Mouse (Mus musculus) c-Kit-negative CD71-positive TER-119-positive erythroid progenitor cells, embryonic 14.5 days (primary cell): Measurements from ENCODE around the gene Ssx2ip.

Experiments
- DNase-seq: peaks from one replicate; pipeline ENCODE4 v3.0.0-alpha.2; 2013; ENCODE audit warnings: low read depth, low spot score

Ssx2ip gene

DNA sequence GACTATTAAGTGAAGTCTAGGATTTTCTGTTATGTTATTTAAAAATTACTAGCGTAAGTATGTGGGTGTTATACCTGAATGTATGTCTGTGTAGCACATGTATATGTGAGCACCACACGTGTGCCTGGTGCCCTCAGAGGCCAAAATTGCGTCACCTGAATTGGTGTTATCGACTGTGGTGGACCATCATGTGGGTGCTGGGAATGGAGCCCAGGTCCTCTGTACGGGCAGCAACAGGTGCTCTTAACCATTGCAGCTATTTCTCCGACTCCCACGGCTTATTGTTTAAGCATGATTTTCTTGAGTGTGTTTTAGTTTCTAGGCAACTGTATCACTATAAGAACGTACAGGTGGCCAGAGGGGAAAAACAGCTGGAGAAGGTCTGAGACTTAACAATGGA lies 31.7 kb downstream of the Ssx2ip start:
- no peak for DNase-seq

DNA sequence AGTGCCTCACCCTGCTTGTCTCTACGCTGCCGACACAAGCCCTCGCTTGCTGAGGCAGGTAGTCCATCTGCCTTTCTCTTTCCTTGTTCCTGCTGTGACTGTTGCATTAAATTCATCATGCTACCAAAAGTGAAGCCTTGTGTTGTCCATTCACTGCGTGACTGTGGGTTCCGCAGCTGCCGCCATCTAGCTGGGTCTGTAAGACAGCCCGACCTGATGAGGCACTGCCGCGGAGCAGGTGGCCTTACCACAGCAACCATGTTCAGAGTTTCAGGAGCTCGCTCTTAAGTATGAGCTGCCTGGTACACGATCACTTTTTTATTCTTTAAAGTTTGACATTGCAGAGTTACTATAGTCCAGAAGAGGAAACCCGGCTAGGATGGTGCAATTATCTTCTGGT lies 35.6 kb downstream of the Ssx2ip start:
- no peak for DNase-seq

DNA sequence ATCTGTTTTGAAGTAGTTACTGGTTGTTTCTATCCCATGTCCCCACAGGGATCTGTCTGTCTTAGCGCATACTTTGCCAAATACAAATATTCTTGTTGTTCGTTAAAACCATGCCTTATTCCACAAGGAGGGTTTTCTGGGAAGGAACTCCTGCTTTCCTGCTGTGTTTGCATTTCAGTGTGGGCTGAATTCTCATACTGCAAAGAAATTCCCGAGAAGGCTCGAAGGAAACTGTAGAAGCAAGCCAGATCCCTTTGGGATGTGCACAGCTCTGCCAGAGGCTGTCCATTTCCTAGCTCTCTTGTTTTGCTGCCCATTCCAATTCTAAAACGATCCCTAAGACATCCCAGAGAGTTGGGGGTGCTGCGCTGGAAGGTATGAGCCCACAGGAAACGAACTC lies 36.0 kb downstream of the Ssx2ip start:
- DNase-seq = no peak

DNA sequence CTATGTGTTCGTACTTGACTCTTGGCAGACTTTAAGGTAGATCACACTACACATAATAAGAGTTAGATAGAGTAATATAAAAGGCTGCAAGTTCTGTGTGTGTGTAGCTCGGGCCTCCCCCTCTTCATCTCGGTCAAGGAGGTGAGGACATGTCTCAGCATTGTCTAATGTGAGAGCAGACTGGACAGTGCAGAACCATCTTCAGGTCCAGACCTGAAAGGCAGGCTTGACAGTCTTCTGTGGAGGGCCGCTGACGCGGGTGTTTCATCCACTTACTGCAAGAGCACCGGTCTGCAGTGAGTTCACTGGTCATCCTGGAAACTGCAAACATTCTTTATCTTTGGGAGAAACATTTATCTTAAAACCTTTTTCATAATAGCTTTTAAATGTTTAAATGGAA lies 38.0 kb downstream of the Ssx2ip start:
- DNase-seq = no peak

GRCm38 (mm10) chr3:146442936-146443335 lies 38.5 kb downstream of the Ssx2ip start:
- DNase-seq = no peak

DNA sequence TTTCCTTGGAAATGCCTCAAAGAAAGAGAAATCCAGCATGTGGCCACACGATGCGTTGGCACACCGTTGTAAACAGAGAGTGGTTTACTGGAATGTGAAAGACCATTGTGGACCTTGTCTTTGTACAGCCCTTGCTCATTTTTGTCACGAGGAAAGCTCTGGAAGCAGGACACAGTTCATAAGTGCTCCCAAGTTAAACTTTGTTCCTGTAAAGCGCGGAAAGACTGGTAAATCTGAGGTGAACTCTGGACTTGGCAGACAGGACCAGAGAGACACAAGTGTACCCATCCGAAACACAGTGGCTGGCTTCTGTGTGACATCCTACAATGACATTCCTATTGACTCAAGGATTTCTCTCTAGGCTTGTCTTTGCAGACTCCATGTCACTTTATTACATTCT lies 38.9 kb downstream of the Ssx2ip start:
- DNase-seq = no peak

DNA sequence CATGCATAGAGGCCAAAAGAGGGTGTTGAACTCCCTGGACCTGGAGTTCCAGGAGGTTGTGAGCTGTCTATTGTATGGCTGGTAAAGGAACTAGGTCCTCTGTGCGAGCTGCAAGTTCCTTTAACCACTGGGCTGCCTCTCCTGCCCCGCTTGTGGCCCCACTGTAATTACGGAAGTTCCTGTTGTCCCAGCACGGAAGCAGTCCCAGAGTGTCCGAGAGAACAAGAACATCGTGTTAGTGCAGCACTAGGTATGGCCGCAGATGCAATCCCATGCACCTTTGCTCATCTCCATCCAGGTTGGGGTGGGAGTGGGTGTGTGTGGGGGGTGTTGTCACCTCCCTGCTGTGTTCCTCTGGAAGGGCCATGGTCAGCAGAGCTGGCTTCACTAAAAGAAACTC lies 40.4 kb downstream of the Ssx2ip start:
- DNase-seq = no peak

- DNase-seq = no peak
Measured at GRCm38 (mm10) chr3:146447156-146447555, 42.7 kb downstream of the Ssx2ip start.

- no peak for DNase-seq
Measured at GRCm38 (mm10) chr3:146447598-146447997, 43.2 kb downstream of the Ssx2ip start.

DNA sequence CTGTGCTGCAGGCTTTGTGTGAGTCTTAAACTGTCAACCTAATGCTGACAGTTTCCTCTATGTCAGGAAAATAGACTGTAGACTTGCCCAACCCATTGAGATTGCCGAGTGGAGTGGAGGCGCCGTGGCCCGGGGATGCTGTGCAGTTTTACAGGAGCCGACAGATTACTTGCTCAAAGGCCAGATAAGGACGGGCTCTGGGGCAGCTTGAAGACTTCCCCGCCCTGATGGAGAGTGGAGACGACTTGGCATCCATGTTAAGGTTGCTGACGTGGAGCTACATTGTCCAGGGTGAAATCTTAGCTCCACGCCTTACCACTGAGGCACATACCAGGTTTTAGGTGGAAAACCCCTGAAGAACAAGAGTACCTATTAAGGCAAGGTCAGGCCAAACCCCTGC lies 43.9 kb downstream of the Ssx2ip start:
- DNase-seq = no peak

DNA sequence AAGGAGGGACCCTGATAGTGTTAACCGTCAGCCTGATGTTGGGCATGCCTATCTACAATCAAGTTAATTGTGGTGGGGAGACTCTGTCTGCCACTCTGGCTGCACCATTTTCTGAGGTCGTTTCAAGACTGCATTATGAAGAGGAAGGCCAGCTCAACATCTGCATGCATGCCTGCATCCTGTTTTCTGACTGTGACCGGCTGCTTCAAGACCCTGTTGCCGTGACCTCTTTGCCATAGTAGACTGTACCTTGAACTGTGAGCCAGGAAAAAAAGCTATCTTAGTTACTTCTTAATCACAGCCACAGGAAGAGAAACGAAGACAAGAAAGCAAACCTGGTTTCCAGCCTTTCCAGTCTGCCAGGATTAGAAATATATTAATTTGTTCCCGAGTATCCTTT lies 44.5 kb downstream of the Ssx2ip start:
- DNase-seq = no peak

DNA sequence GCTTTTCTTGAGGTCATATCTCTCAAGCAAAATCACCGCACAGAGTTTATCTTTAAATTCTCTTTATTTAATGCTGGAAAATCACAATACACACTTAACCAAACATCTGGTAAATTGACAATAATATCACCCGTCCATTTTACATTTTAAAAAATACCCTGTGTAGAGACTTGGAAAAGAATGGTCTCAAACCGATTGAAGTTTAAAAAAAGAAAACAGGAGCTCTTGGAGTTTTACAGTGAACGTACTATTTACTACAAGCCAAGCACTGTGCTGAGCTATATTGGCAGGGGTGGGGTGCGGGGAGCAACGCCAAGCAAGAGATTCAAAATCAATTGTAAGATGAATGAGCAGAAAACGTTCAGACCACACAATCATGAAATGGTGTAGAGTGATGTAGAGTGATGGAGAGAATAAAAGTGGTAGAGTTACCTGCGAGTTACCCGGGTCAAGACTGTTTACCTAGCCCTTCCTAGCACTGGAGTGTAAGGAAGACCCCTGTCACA lies 45.4 kb downstream of the Ssx2ip start, which contains the start of gene Ctbs:
Gene Ctbs, plus strand, starts transcription at position 51 of the 506 bp plus-strand sequence.
- DNase-seq = no peak

DNA sequence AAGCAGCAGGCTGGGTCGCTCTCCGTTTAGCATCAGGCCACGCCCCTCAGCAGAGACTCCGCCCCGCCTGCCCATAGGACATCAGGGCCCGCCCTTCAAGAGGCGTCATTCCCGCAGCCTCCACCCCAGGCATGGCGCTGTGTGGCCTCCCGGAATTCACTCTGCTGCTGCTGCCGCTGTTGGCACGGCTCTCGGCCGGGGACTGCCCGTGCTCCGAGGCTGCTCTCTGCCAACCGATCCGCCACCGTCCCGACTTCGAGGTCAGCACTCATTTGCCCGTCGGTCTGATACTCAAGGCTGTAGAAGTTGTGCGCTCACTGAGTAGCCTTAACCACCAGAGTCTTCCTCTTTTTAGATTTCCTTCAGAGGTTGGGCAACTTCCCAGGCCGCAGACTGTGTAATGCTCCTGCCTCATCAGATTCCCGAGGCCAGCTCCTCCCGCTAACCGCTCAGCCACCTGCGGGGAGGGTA lies 46.0 kb downstream of the Ssx2ip start:
- DNase-seq = peak; percentile 82

DNA sequence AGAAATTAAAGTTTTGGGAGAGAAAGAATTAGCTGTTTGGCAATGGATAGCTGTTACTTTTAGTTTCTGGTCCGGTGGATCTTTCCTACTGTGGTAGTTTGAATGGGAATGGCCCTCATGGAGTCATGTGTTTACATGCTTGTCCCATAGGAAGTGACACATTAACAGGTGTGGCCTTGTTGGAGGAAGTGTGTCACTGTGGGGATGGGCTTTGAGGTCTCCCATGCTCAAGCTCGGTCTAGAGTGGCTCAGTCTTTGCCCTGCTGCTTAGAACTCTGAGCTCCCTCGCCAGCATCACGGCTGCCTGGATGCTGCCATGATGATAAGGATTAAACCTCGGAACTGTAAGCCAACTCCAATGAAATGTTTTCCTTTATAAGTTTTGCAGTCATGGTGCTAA lies 46.9 kb downstream of the Ssx2ip start:
- no peak for DNase-seq

DNA sequence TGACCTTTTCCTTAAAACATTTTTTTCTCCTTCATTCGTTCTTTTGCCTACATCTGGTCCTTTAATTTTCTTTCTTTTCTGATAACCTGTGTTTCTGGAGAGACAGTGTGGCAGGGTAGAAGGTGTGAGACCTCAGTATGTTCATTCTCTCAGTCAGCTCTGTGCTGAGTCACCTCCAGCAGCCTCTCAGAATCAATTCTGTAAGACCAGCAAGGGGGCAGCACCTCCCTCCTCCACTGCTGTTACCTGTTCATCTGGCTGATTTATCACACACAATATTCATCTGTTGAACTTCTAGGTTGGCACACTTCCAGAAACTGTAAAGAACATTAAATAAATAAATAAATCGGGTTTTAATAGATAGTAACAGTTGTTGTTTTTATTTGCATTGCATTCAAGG lies 58.5 kb downstream of the Ssx2ip start:
- no peak for DNase-seq

DNA sequence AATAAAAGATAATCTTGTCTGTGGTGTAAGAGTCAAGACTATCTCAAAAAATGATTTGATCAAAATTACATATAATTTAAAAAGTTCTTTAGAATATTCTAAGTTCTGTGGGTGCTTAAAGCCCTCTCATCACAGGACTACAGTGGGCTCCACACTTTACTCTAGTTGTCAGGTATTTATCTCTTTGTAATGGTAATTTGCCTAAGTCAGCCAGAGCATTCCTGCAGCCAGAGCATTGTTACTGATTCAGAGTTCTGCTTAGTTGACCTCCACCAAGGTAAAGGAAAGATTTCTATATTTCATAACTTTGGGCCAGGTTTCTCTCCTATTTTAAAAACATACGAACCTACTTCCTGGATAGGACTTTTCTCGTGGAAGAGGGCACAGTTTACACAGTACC lies 64.8 kb downstream of the Ssx2ip start:
- DNase-seq = no peak

DNA sequence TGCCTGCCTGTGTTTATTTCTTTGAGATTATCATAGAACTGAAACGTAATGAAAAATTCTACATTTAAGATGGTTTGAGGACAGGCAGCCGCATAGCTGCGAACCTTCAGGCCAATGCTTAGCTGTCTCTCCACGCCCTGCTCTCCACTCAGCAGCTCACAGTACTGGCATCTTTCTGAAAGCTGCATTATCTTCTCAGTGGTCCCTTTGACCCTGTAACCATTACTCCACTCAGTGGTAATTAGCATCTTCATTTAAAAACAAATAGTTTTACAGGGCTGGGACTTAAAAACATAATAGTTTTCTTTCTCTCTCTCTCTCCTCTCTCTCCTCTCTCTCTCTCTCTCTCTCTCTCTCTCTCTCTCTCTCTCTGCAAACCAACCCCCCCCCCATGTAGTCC lies 68.2 kb downstream of the Ssx2ip start:
- DNase-seq = no peak

DNA sequence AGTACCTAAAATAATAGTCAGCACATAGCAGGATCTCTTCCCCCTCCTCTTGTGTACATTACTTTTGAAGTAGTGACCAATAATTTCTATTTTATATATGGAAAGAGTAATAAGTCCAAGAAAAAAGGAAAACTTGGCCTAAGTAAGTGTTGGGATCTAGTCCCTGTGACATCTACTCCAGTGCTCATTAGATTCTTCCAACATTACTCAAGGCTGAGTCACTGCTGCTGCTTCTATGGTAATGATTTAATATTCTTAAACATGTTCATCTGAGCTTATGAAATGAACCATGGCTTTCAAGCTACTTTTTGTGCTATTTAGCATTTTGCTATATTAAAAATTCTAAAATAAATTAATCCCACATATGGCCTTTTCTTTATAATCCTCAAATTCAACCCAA lies 69.3 kb downstream of the Ssx2ip start:
- DNase-seq = no peak

DNA sequence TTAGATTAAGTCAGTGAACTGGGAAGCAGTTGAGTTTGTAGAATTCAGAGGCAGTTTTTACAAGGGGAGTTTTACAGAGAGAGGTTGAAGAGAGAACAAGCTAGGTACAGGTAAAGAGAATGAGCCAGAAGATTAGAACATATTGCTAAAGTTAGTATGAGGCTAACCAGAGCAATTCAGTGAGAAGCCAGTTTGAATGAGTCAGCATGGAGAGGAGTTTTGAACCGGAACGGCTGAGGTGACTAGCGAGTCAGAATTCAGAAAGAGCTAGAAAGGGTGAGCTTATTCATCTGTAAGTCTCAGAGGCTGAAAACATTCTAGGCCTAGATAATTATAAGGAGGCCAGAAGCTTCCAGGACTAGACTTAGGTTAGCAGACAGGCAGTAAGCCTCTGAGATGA lies 70.0 kb downstream of the Ssx2ip start:
- DNase-seq = no peak

DNA sequence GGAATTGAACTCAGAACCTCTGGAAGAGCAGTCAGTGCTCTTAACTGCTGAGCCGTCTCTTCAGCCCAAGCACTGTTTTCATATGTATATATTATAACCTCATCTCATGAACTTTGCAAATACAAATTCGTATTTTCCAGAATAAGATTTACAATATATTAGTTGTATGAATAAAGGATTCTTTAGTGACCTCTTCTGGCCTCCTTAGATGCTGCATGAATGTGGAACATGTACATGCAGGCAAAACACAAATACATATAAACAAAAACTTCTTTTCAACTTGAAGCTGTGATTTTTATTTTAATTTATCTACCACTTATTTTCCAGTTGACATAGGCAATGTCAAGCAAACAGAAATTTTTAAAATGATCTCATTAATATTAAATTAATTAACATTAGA lies 77.6 kb downstream of the Ssx2ip start:
- no peak for DNase-seq

- DNase-seq = peak; percentile 11
Measured at GRCm38 (mm10) chr3:146486464-146486863, 82.0 kb downstream of the Ssx2ip start.
